Mouse (Mus musculus): ENCODE measurements around the gene Msi2. TPM values are rescaled to one million over a fixed set of nuclear protein-coding genes. Genes with fewer than 3 reads are reported as not detected.
A peak's percentile ranks its signal among the peaks of the same experiment; 100 is the strongest.

Msi2 gene
- polyA plus RNA-seq, 1 experiment from 2014 or later = 16.8 TPM

DNA sequence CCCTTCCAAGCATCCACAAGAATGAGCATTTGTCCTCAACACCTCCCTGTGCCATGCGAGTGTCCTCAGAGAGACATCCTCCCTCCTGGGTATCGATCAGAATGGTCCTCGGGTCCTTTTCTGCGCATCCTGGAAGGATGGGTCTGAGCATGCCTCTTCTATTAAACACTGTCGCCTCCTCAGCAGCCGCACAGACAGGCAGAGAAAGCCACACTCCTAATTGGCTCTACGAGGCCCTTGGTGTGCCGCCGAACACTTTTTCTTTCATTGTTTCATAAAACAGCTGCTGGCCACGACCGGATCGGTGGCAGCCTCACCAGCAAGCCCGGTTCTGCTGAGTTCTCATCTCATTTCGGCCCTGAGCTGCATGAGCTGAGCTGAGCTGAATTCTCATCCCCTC is 274.4 kb downstream of the Msi2 start:
- Histone ChIP-seq H3K4me1 (peaks cover 53% of the 10 kb centered on the region), H3K36me3 (peaks cover 46% of the 10 kb centered on the region)
- 91% methylated on average over 14 of the region's 14 CpGs for WGBS

DNA sequence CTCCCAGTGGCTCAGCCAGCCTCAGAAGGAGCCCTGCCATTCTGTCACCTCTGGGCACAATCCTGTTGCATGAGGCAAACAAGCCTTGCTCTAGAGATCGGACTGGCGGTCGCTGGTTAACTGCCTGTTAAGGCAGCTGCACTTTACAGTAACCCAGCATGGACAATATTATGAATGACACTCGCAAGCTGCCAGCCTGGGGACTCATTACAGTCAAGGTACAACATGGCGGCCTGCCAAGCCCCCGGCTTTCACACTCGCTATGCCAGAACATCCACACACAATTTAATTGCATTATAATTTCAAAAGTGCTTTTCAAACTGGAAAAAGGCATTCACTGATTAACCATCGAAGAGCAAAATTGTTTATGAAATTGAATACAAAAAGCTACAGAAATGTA is 275.0 kb downstream of the Msi2 start:
- Histone ChIP-seq H3K36me3 (peaks cover 40% of the 10 kb centered on the region), H3K4me3 (no peak overlapping the region), H3K27me3 (ENCODE audit: low read depth, poor library complexity, severe bottlenecking) (no peaks in the 10 kb centered on the region; the same call in 1 of the 2 replicates), H3K27ac (0 out of 2 replicates have a peak overlapping the region, but pooled peaks have one; percentile 8), H3K9me3 (replicated peaks) (no peaks in the 10 kb centered on the region), H3K4me1 (peaks cover 56% of the 10 kb centered on the region)
- DNase-seq (ENCODE audit: low spot score) = no peak
- WGBS = 94% methylated on average over 8 of the region's 8 CpGs

More for the DNA sequence above, 274.4 kb downstream of the Msi2 start:
- Histone ChIP-seq H3K27me3 (ENCODE audit: low read depth, poor library complexity, severe bottlenecking) (no peaks in the 10 kb centered on the region; the same call in 1 of the 2 replicates), H3K4me3 (no peak overlapping the region), H3K27ac (no peak overlapping the region), H3K9me3 (replicated peaks) (no peaks in the 10 kb centered on the region)
- no peak for DNase-seq (ENCODE audit: low spot score)

DNA sequence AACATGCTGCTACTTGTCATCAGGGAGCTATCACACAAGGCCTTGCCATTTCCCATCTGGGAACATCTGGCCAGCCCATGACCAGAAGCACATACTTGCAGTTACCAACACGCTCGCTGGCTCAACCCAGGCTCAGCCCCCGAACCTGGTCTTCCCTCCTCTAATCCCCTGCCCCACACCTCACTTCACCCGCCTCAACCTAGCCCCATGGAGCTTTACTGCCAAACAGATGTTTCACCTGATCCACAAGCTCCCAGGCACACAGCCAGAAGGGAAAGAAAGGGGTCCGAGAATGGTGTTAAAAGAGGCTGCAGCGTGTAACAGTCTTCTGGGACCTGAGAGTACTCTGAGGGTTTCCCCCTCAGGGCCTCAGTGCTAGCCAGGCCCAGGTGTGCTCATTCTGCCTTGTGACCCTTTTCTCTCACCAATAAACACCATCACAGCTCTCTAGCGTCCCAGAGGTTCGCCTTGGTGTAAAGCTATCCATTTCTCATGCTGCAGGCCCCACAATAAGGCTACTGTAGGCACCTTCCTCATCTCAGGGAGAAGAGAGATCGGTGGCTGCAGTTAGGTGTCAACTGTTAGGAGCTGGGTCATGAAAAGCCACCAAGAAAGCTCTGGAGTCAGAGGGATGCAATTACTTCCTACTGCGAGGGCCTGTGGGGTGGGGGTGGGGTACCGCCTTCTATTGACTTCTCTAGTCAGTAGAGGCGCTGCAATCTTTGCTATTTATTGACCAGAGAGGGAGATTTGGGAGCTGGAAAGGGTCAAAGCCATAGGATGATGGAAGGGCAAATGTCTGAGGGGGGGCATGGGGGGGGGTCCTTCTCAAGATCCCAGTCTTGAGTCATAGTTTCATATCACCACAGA is 276.2 kb downstream of the Msi2 start:
- 47% methylated on average over 12 of the region's 12 CpGs for WGBS
- Histone ChIP-seq H3K9me3 (replicated peaks) (no peaks in the 10 kb centered on the region), H3K27me3 (ENCODE audit: low read depth, poor library complexity, severe bottlenecking) (no peaks in the 10 kb centered on the region; the same call in 1 of the 2 replicates), H3K4me3 (no peak overlapping the region), H3K4me1 (peaks cover 53% of the 10 kb centered on the region), H3K36me3 (peaks cover 28% of the 10 kb centered on the region), H3K27ac (peak overlapping the region; percentile 47; the same call in 1 of the 2 replicates)
- DNase-seq (ENCODE audit: low spot score) = peak; percentile 57

DNA sequence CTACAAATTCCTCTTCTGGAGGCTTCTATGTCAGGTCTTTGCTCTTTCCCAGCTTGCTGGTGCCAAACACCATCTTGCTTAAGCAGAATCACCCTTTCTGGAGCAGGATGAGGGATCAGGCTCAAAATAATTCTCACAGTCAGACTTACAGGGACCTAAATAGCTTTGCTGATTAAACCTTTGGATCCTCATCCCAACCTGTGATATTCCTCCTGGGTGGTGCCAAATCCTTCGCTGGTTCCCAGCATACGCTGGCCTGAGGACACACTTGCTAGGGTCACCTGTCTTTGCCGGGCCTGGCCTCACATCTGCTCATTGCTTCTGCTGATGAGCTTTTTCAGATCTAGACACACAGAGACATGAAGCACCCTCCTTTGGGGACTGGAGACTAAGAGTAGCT is 279.7 kb downstream of the Msi2 start:
- WGBS = 85% methylated on average over 3 of the region's 3 CpGs
- DNase-seq (ENCODE audit: low spot score) = no peak
- no peaks in the 10 kb centered on the region; the same call in 1 of the 2 replicates for H3K27me3 ChIP-seq (ENCODE audit: low read depth, poor library complexity, severe bottlenecking)
- H3K27ac ChIP-seq = no peak overlapping the region
- H3K36me3 ChIP-seq = peaks cover 10% of the 10 kb centered on the region; the same call in 1 of the 2 replicates
- H3K9me3 ChIP-seq (replicated peaks) = no peaks in the 10 kb centered on the region
- peaks cover 43% of the 10 kb centered on the region for H3K4me1 ChIP-seq
- no peak overlapping the region for H3K4me3 ChIP-seq

DNA sequence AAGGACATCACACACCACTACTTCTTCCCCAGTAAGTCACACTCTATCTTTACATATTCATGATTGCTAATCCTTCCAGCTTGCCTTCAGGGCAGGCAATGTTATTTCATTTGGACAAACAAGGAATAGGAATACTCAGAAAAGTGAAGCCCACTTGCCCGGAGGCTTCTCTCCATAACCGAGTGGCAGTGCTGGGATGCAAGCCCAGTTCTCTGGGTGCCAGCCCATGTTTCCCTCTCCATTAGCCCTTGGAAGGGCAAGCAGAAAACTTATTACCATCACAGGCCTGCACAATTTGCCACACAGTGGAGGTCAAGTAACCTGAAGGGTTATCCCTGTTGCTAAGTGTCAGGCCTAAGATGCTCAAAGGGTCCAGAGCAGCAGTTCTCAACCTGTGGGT is 281.7 kb downstream of the Msi2 start:
- no peak overlapping the region for H3K27ac ChIP-seq
- WGBS = 89% methylated on average over 2 of the region's 2 CpGs
- H3K4me3 ChIP-seq = no peak overlapping the region
- no peaks in the 10 kb centered on the region for H3K9me3 ChIP-seq (replicated peaks)
- no peaks in the 10 kb centered on the region; the same call in 1 of the 2 replicates for H3K27me3 ChIP-seq (ENCODE audit: low read depth, poor library complexity, severe bottlenecking)
- H3K36me3 ChIP-seq = 0 out of 2 replicates have a peak, but pooled peaks cover 9% of the 10 kb centered on the region
- H3K4me1 ChIP-seq = peaks cover 27% of the 10 kb centered on the region
- no peak for DNase-seq (ENCODE audit: low spot score)

DNA sequence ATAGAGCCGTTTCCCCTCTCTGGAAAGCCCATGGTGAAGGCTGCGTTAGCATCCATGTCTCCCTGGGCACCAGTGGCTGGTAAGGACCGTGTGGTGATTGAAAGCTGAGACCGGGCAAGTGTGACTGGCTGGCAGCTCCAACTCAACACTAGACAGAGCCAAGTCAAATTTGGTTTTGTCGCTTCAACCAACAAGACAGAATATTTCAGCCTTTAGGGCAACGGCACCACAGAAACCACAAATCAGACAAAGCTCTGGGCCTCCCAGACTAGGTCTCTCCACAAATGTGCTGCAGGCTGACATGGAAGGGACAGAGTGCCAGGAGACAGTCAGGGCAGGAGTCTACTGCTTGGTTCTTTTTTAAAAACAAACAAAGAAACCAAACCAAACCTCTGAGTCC is 282.8 kb downstream of the Msi2 start:
- peaks cover 7% of the 10 kb centered on the region for H3K36me3 ChIP-seq
- WGBS = 91% methylated on average over 6 of the region's 6 CpGs
- DNase-seq (ENCODE audit: low spot score) = no peak
- H3K9me3 ChIP-seq (replicated peaks) = no peaks in the 10 kb centered on the region
- peaks cover 17% of the 10 kb centered on the region for H3K4me1 ChIP-seq
- H3K27ac ChIP-seq = no peak overlapping the region
- no peak overlapping the region for H3K4me3 ChIP-seq
- H3K27me3 ChIP-seq (ENCODE audit: low read depth, poor library complexity, severe bottlenecking) = no peaks in the 10 kb centered on the region; the same call in 1 of the 2 replicates

DNA sequence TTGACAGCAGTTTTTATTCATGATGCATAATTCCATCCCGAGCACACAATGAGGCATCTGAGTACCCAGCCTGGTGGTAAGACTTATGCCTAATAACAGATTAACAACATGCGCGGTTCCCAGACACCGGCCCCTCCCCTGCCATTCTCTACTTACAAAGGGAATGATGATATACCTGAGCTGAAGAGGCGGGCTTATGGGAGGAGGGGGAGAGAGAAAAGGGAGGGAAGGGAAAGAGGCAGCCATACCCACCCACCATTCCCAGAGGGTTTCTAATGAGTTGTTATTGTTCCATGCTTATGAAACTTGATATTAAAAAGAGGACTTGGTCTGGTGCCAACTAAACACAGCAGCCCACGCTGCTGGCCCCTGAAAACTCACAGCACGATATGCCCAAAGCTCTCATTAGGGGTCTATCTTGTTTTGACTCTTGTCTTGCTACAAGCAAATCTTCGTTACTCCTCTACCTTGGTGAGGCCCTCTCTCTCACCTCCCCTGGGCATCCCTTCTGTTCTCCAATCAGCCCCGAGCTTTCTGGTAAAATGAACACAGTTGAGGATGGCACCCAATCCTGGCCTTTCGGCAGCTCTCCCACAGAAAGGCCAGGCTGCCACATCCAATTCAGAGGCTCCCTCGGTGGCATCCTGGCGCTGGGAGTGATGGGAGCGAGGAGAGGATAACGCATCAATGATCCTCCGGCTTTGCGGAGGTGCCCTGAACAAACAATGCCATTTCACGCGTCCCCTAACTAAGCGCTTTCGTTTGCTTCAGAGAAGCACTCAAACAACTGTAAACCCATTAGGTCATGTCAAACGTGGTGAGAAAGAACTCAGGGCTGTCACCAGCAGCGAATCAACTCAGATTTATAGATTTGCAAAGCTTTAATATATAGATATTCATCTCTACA is 286.7 kb downstream of the Msi2 start:
- Histone ChIP-seq H3K4me1 (peaks cover 9% of the 10 kb centered on the region), H3K27ac (no peak overlapping the region), H3K4me3 (no peak overlapping the region), H3K9me3 (replicated peaks) (no peaks in the 10 kb centered on the region), H3K27me3 (ENCODE audit: low read depth, poor library complexity, severe bottlenecking) (no peaks in the 10 kb centered on the region), H3K36me3 (peaks cover 15% of the 10 kb centered on the region)
- no peak for DNase-seq (ENCODE audit: low spot score)
- WGBS = 85% methylated on average over 22 of the region's 22 CpGs

DNA sequence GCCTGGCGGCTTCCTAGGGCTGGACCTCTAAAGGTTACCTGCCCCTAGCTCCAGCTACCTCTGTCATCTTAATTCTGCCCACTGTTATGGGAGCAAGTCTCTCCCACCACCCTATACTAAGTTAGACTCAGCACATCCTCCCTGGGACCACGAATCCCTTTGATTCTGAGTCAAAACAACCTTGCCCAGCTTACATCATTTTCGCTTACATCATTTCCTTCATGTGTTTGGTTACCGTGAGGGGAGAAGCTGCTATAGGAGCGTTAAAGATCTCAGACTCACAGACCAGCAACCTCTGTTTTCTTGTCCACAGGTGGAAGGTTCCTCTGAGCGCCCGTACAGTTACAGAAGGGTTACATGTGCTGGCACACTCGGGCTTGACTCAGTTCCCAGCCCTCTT is 288.0 kb downstream of the Msi2 start:
- Histone ChIP-seq H3K36me3 (peaks cover 15% of the 10 kb centered on the region), H3K27ac (no peak overlapping the region), H3K4me3 (no peak overlapping the region), H3K9me3 (replicated peaks) (no peaks in the 10 kb centered on the region), H3K4me1 (peaks cover 23% of the 10 kb centered on the region), H3K27me3 (ENCODE audit: low read depth, poor library complexity, severe bottlenecking) (no peaks in the 10 kb centered on the region)
- 95% methylated on average over 8 of the region's 8 CpGs for WGBS
- no peak for DNase-seq (ENCODE audit: low spot score)

DNA sequence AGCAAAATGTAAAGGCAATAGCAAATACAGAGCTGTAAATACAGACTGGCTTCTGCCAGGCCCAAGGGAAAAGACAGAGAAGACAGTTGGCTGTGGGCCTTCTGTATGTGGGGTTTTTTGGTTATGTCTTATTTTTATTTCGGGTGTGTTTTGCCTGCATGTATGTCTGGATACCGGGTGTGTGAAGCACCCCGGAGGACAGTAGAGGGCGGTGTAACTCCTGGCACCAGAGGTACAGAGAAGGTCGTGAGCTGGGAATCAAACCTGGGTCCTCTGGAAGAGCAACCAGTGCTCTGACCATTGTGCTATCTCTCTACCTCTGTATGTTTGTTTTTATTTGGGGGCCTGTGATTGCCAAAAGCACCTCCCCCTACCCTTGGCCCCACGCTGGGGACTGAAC is 288.6 kb downstream of the Msi2 start:
- DNase-seq (ENCODE audit: low spot score) = no peak
- 95% methylated on average over 6 of the region's 6 CpGs for WGBS
- H3K4me1 ChIP-seq = peaks cover 29% of the 10 kb centered on the region

DNA sequence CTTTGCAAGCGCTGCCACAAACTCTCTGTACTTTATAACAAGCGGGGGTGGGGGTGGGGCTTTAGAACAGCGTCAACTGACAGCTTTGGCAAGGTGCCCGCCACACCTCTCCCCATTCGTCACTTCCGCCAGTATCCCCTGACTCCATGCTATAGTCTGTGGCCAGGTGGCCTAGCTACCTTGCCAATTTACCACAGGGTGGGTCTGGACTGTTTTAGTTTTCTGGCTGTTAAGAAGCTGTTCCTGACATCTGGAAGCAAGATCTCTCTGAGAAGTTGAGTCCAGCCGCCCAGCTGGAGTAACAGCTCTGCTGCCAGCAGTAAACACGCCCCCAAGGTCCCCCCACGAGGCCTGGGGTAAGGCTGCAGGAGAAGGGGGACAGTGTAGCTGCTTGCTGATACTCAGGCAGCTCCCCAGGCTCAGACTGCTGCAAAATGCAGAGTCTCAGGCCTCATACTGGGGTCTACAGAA is 292.6 kb downstream of the Msi2 start:
- peaks cover 22% of the 10 kb centered on the region for H3K36me3 ChIP-seq
- H3K9me3 ChIP-seq (replicated peaks) = no peaks in the 10 kb centered on the region
- H3K4me1 ChIP-seq = peaks cover 64% of the 10 kb centered on the region
- H3K27ac ChIP-seq = 0 out of 2 replicates have a peak overlapping the region, but pooled peaks have one; percentile 53
- 31% methylated on average over 9 of the region's 9 CpGs for WGBS
- H3K4me3 ChIP-seq = no peak overlapping the region
- DNase-seq (ENCODE audit: low spot score) = peak; percentile 66
- no peaks in the 10 kb centered on the region for H3K27me3 ChIP-seq (ENCODE audit: low read depth, poor library complexity, severe bottlenecking)

More for the DNA sequence above, 288.6 kb downstream of the Msi2 start:
- no peak overlapping the region for H3K27ac ChIP-seq
- H3K9me3 ChIP-seq (replicated peaks) = no peaks in the 10 kb centered on the region
- H3K4me3 ChIP-seq = no peak overlapping the region
- peaks cover 15% of the 10 kb centered on the region for H3K36me3 ChIP-seq
- H3K27me3 ChIP-seq (ENCODE audit: low read depth, poor library complexity, severe bottlenecking) = no peaks in the 10 kb centered on the region

DNA sequence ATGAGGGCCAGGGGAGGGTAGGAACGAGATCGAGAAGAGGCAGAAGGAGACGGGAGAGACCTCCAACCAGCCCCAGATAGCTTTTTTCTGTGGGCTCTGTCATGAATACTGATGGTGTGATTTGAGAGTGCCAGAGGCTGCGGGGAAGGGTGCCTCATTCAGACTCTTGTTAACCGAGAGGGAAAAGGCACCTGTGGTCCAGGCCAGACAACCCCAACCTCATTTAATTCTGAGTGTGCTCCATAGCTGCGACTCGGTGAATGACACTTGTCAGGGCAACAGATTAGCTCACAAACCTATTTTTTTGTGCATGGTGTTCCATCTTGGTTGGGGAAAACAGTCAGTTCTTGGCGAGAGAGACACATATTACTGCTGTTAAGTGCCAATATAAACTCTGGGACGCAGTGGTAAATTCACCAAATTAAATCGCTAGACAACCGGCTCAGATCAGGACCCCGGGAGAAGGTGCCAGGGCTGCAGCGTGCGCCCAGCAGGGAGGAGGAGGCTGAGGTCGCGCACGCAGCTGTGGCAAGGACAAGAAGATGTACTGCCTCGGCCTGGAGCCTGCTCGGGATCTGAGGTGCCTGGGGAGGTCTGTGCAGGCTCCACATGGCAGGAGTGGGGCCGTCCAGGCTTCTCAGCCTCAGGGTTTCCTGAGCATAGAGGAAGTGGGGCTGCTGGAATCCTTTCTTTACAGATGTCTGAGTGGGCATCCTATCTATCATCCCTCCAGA is 294.1 kb downstream of the Msi2 start:
- Histone ChIP-seq H3K4me1 (peaks cover 79% of the 10 kb centered on the region), H3K27ac (no peak overlapping the region), H3K9me3 (replicated peaks) (no peaks in the 10 kb centered on the region), H3K36me3 (peaks cover 16% of the 10 kb centered on the region; the same call in 1 of the 2 replicates), H3K4me3 (no peak overlapping the region), H3K27me3 (ENCODE audit: low read depth, poor library complexity, severe bottlenecking) (no peaks in the 10 kb centered on the region)
- WGBS = 66% methylated on average over 20 of the region's 20 CpGs
- DNase-seq (ENCODE audit: low spot score) = no peak

DNA sequence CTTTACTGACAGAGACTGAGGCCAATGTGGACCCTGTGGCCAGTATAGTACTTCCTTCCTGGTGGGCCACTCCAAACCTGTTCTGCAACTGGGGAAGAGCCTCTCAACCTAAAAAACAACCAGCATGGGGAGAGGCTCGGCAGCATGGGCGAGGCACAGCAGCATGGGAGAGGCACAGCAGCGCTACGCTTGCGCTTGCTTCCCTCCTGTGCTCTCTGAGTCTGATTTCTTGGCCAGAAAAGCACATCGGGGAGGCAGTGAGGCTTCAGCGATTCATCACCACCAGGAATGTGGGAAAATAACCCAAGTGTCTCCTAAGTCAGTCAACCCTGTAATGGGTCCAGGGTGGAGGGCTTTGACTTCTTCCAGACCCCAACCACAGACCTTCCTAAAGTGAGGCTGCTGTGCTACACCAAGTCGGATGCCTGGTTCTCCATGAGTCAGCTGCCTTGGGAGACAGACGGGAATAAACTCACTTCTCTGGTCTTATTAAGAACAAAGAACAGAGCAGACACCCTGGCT is 297.2 kb downstream of the Msi2 start:
- WGBS = 79% methylated on average over 9 of the region's 9 CpGs
- no peaks in the 10 kb centered on the region for H3K9me3 ChIP-seq (replicated peaks)
- H3K4me3 ChIP-seq = no peak overlapping the region
- H3K36me3 ChIP-seq = peaks cover 24% of the 10 kb centered on the region
- H3K4me1 ChIP-seq = peaks cover 85% of the 10 kb centered on the region
- no peak for DNase-seq (ENCODE audit: low spot score)
- H3K27ac ChIP-seq = peak overlapping the region; percentile 32
- H3K27me3 ChIP-seq (ENCODE audit: low read depth, poor library complexity, severe bottlenecking) = no peaks in the 10 kb centered on the region
